Mouse (Mus musculus): ENCODE data around the gene Cirbp.

Gene Cirbp

GRCm38 (mm10) chr10:80149291-80150225 lies 16.2 kb upstream of the Cirbp start:
- peak; percentile 96 to 97 for DNase-seq (ENCODE audit: low spot score in 2 of 2)

GRCm38 (mm10) chr10:80150226-80151210 lies 15.3 kb upstream of the Cirbp start:
- DNase-seq (ENCODE audit: low spot score in 2 of 2), result peak in 1 of 2 experiments; percentile 53

GRCm38 (mm10) chr10:80151211-80152034 lies 14.4 kb upstream of the Cirbp start:
- peak in 1 of 2 experiments; percentile 70 for DNase-seq (ENCODE audit: low spot score in 2 of 2)

GRCm38 (mm10) chr10:80152071-80152872 lies 13.5 kb upstream of the Cirbp start:
- DNase-seq (ENCODE audit: low spot score in 2 of 2), result peak in 1 of 2 experiments; percentile 37

GRCm38 (mm10) chr10:80152873-80153260 lies 12.9 kb upstream of the Cirbp start:
- no peak for DNase-seq (ENCODE audit: low spot score in 2 of 2)

GRCm38 (mm10) chr10:80153713-80154112 lies 12.1 kb upstream of the Cirbp start:
- DNase-seq (ENCODE audit: low spot score in 2 of 2), result no peak

GRCm38 (mm10) chr10:80154384-80154783 lies 11.4 kb upstream of the Cirbp start:
- no peak for DNase-seq (ENCODE audit: low spot score in 2 of 2)

- no peak for DNase-seq (ENCODE audit: low spot score in 2 of 2)
Observed at GRCm38 (mm10) chr10:80155277-80155676, 10.5 kb upstream of the Cirbp start.

GRCm38 (mm10) chr10:80156002-80156751 lies 9.6 kb upstream of the Cirbp start:
- no peak for DNase-seq (ENCODE audit: low spot score in 2 of 2)

- no peak for DNase-seq (ENCODE audit: low spot score in 2 of 2)
Observed at GRCm38 (mm10) chr10:80156752-80157053, 9.1 kb upstream of the Cirbp start.

- DNase-seq (ENCODE audit: low spot score in 2 of 2), result peak in 1 of 2 experiments; percentile 62
Observed at GRCm38 (mm10) chr10:80157141-80157929, 8.4 kb upstream of the Cirbp start.

- DNase-seq (ENCODE audit: low spot score in 2 of 2), result no peak
Observed at GRCm38 (mm10) chr10:80158307-80158986, 7.3 kb upstream of the Cirbp start.

GRCm38 (mm10) chr10:80159021-80159560 lies 6.7 kb upstream of the Cirbp start:
- DNase-seq (ENCODE audit: low spot score in 2 of 2), result peak in 1 of 2 experiments; percentile 61

- DNase-seq (ENCODE audit: low spot score in 2 of 2), result peak; percentile 99
Observed at GRCm38 (mm10) chr10:80159561-80160454, 6.0 kb upstream of the Cirbp start.

GRCm38 (mm10) chr10:80160455-80161371 lies 5.1 kb upstream of the Cirbp start:
- DNase-seq (ENCODE audit: low spot score in 2 of 2), result no peak

Data from left cerebral cortex, adult 9 months (tissue).